Mouse (Mus musculus) stomach, embryonic 16.5 days (tissue): ENCODE results near the gene Dip2b. TPM values are rescaled to one million over a fixed set of nuclear protein-coding genes. Genes with fewer than 3 reads are reported as not detected.

ENCODE experiments used
- ATAC-seq: fragments of 200-750 bp; cut with Nextera tagmentation; 2 replicates; pipeline ENCODE4 v1.8.0; 2017; ENCODE audit warnings: moderate number of reproducible peaks, moderate TSS enrichment; ENCODE audit not compliant: insufficient read depth, low FRiP score
- H3K27ac ChIP-seq: fragments of 300-500 bp; sonication (generic); 2 replicates; pipeline ENCODE4 v1.5.1; 2014; ENCODE audit warnings: low read length
- H3K27me3 ChIP-seq: fragments of 300-500 bp; sonication (generic); 2 replicates; pipeline ENCODE4 v1.6.1; 2014; ENCODE audit warnings: low read length, control low read depth, mixed read lengths; ENCODE audit not compliant: control insufficient read depth, insufficient read depth
- H3K36me3 ChIP-seq: fragments of 300-500 bp; sonication (generic); 2 replicates; pipeline ENCODE4 v1.6.1; 2014; ENCODE audit warnings: low read length; ENCODE audit not compliant: control insufficient read depth, insufficient read depth
- H3K4me1 ChIP-seq: fragments of 300-500 bp; sonication (generic); 2 replicates; pipeline ENCODE4 v1.6.1; 2014; ENCODE audit warnings: low read length, control low read depth, mixed read lengths; ENCODE audit not compliant: control insufficient read depth, insufficient read depth
- H3K4me2 ChIP-seq: fragments of 300-500 bp; sonication (generic); 2 replicates; pipeline ENCODE4 v1.6.1; 2014; ENCODE audit warnings: low read depth, low read length, mixed read lengths
- H3K4me3 ChIP-seq: fragments of 300-500 bp; sonication (generic); replicated peaks from 2 replicates; pipeline ENCODE4 v1.5.1; 2014; ENCODE audit warnings: mild to moderate bottlenecking, low read length
- H3K9ac ChIP-seq: fragments of 300-500 bp; sonication (generic); 2 replicates; pipeline ENCODE4 v1.6.1; 2014; ENCODE audit warnings: low read length
- H3K9me3 ChIP-seq: fragments of 300-500 bp; sonication (generic); replicated peaks from 2 replicates; pipeline ENCODE4 v1.6.1; 2016; ENCODE audit warnings: low read length, control low read depth; ENCODE audit not compliant: control insufficient read depth
- WGBS: fragments of 180-500 bp; shearing (Covaris S2); extraction: QIAGEN DNeasy Blood & Tissue Kit; methylation state at CpG from one replicate; pipeline ENCODE4 v1.1.7; 2014; 5-methylcytosine and 5-hydroxymethylcytosine counted together
- polyA plus RNA-seq: library from polyadenylated mRNA; unstranded; fragments of >200 nt; fragmentation: Nextera tagmentation; extraction: Ambion mirVana; gene quantifications from 2 replicates; pipeline ENCODE4 v1.2.1, GENCODE M21; 2015

Dip2b gene
- polyA plus RNA-seq, 1 experiment from 2014 or later: 10.4 TPM

DNA sequence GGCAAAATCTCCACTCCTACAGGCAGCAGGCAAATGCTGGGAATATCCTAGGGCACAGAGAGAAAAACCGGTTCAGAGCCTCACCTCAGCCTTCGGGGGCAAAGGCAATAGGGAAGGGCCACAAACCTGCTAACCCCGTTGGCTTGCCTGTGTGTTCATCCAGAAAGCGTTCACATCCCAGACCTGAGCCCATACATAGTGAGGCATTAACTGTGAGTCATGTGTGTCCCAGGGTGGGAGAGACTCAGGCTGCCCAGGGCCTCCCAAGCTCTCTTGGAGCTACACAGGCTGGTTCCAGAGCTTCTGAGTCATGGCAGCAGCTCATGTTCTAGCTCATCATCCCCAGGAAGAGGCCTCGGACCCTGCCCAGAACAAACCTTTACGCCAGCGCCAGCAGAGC, 49.6 kb downstream of the Dip2b start:
- Histone ChIP-seq H3K27me3 (no peaks in the 10 kb centered on the region), H3K4me3 (no peak overlapping the region), H3K4me2 (no peak overlapping the region), H3K9ac (no peak overlapping the region; the same call in 1 of the 2 replicates), H3K36me3 (no peaks in the 10 kb centered on the region), H3K4me1 (peaks cover 31% of the 10 kb centered on the region), H3K27ac (peak overlapping the region; percentile 80), H3K9me3 (no peaks in the 10 kb centered on the region)
- 71% methylated on average over 7 of the region's 7 CpGs for WGBS
- ATAC-seq: peak; percentile 70; the same call in 1 of the 2 replicates

DNA sequence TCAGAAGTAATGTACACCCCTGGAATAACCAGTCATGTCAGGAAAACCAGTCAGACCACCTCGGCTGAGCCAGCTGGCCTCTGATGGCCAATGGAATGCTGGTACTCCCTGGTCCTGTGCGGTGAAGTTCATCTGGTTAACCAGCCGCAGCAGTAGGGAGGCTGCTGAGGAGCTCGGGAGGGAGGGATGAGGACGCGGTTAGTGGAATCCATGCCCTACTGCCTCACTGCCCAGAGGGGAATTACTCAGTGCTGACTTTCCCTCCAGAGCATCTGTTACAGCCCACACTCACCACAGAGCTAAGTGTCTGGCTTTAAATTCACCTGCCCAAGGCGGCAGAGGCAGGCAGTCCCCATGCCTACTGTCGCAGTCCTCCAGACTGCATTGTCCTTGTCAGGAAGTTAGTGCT, 51.2 kb downstream of the Dip2b start:
- peaks cover 27% of the 10 kb centered on the region for H3K4me1 ChIP-seq
- WGBS: 32% methylated on average over 8 of the region's 8 CpGs
- H3K27ac ChIP-seq: peak overlapping the region; percentile 75; the same call in 1 of the 2 replicates

DNA sequence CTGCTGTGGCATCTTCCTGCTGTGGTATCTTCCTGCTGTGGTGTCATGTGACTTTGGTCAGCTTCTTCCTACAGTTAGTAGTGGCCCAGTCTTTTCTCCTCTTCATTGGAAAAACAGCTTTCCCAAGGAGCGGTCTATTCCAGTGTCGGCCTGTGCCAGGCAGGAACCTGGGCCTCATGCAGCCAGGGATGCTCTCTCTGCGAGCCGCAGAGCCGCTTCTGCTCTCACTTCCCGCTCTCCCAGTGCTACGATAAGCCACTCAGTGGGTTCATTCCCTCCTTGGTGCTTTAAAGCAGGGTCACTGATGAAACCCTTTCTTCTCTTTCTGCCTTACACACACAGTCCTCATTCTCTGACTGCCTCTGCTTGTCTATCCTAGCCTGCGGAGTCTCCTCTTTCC, 53.4 kb downstream of the Dip2b start:
- peaks cover 27% of the 10 kb centered on the region for H3K4me1 ChIP-seq
- no peaks in the 10 kb centered on the region for H3K9me3 ChIP-seq
- no peak overlapping the region for H3K27ac ChIP-seq
- H3K27me3 ChIP-seq: no peaks in the 10 kb centered on the region
- ATAC-seq: no peak
- H3K9ac ChIP-seq: 0 out of 2 replicates have a peak overlapping the region, but pooled peaks have one; percentile 54
- 0 out of 2 replicates have a peak overlapping the region, but pooled peaks have one; percentile 29 for H3K4me2 ChIP-seq
- H3K36me3 ChIP-seq: no peaks in the 10 kb centered on the region
- H3K4me3 ChIP-seq: no peak overlapping the region
- 52% methylated on average over 8 of the region's 8 CpGs for WGBS

More for the DNA sequence above, 51.2 kb downstream of the Dip2b start:
- no peaks in the 10 kb centered on the region for H3K27me3 ChIP-seq
- ATAC-seq: peak; percentile 88
- no peak overlapping the region for H3K4me3 ChIP-seq
- H3K9ac ChIP-seq: no peak overlapping the region
- H3K36me3 ChIP-seq: no peaks in the 10 kb centered on the region
- no peak overlapping the region for H3K4me2 ChIP-seq
- H3K9me3 ChIP-seq: no peaks in the 10 kb centered on the region

DNA sequence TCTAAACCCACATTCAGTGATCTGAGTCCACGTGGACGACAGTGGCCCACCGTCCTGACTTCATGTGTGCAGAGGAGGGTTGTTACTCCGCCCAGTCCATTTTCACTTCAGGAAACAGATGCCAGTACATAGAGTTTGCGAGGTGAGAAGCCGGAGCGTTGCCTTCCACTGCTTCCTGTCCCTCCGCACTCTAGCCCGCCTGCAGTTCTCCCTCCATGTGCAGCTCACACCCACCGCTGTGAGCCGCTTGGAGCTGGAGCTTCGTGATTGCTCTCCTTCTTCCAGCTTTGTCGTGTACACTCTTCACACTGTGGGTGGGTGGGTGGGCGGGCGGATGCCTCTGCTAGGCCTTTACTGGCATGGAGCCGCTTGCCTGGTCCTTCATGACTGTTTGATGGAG, 53.8 kb downstream of the Dip2b start:
- H3K4me3 ChIP-seq: no peak overlapping the region
- WGBS: 34% methylated on average over 16 of the region's 16 CpGs
- peak overlapping the region; percentile 54; the same call in 1 of the 2 replicates for H3K9ac ChIP-seq
- no peaks in the 10 kb centered on the region for H3K27me3 ChIP-seq
- H3K4me1 ChIP-seq: peaks cover 27% of the 10 kb centered on the region
- 0 out of 2 replicates have a peak overlapping the region, but pooled peaks have one; percentile 29 for H3K4me2 ChIP-seq
- H3K27ac ChIP-seq: no peak overlapping the region
- ATAC-seq: peak; percentile 39; the same call in 1 of the 2 replicates
- H3K36me3 ChIP-seq: no peaks in the 10 kb centered on the region
- H3K9me3 ChIP-seq: no peaks in the 10 kb centered on the region

DNA sequence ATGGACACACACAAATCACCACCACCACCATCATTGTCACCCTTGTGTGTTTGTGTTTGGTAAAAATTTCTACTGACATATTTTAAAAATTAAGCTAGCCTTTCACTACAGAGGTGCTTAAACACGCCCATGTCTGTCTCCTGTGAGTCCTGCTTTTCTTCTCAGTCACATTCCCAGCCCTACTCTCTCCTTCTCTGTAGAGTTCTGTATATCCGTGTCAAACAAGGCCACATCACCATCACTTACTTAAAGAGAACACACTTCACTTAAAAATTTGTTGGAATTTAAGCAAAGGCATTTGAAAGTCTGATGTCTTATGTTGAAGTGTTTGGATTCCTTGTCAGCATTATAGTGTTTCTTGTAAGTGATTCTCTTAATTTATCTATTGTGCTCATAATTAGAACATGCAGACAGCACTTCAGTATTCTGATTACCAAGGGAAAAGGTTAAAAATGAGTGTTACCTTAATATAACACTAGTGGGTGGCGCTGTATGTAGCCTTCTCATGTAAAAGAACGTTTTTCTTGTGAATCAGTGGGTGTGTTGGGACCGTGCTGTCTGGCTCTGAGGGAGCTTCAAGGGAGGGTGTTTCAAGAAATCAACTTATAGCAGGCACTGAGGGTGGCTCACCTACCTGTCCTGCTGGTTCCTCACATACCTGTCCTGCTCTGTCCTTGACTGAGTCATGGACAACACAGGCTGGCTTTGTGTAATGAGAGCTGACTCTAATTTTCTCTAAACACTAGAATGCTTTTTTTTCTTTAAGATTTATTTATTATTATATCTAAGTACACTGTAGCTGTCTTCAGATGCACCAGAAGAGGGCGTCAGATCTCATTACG, 58.3 kb downstream of the Dip2b start:
- Histone ChIP-seq H3K9me3 (no peaks in the 10 kb centered on the region; the same call in 1 of the 2 replicates), H3K4me2 (no peak overlapping the region), H3K9ac (no peak overlapping the region), H3K4me1 (peaks cover 21% of the 10 kb centered on the region), H3K36me3 (peaks cover 5% of the 10 kb centered on the region; the same call in 1 of the 2 replicates), H3K4me3 (no peak overlapping the region), H3K27ac (no peak overlapping the region), H3K27me3 (no peaks in the 10 kb centered on the region)
- ATAC-seq: peak; percentile 58; the same call in 1 of the 2 replicates
- WGBS: 64% methylated on average over 6 of the region's 7 CpGs

DNA sequence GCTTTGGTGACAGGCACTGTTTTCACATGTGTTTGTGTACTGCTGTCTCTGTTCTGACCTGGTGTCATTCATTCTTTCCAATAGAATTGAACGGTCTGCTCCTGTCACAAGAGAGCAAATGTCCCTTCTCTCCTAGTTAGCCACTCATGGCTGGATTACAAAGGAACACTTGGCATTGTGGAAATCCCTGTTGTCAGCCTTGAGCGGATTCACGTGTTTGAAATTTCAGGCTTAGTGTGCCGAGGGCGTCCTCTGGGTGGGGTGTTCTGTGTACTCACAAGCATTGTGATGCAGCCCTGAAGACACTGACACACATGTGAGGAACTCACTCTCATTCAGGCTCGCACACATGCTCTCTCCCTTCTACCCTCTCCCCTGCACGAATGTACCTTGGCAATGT, 61.9 kb downstream of the Dip2b start:
- no peak overlapping the region for H3K4me2 ChIP-seq
- H3K9me3 ChIP-seq: no peaks in the 10 kb centered on the region; the same call in 1 of the 2 replicates
- H3K4me3 ChIP-seq: no peak overlapping the region
- H3K27me3 ChIP-seq: no peaks in the 10 kb centered on the region
- H3K27ac ChIP-seq: no peak overlapping the region
- ATAC-seq: no peak
- 68% methylated on average over 7 of the region's 7 CpGs for WGBS
- H3K4me1 ChIP-seq: peaks cover 12% of the 10 kb centered on the region; the same call in 1 of the 2 replicates
- H3K36me3 ChIP-seq: peaks cover 5% of the 10 kb centered on the region; the same call in 1 of the 2 replicates
- no peak overlapping the region for H3K9ac ChIP-seq

DNA sequence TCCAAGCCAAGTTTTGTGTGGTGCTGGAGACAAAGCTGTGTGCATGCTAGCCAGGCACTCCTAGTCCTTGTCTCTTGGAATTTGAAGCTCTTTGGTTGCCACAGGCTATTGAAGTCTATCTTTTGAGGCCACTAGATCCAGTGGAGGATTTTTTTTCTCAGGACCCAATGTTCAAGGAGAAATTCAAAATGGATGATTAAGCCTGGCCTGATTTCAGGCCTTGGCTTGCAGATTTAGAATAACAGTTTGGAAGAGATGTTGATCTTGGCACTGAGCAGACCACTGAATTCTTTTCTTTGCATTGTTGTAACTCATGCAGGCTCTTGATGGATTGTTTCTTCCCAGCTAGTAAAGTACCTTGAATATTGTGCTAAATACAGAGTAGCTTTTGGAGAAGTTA, 62.7 kb downstream of the Dip2b start:
- H3K9me3 ChIP-seq: no peaks in the 10 kb centered on the region; the same call in 1 of the 2 replicates
- peaks cover 5% of the 10 kb centered on the region; the same call in 1 of the 2 replicates for H3K36me3 ChIP-seq
- no peak overlapping the region for H3K4me2 ChIP-seq
- H3K4me1 ChIP-seq: peaks cover 12% of the 10 kb centered on the region; the same call in 1 of the 2 replicates
- no peaks in the 10 kb centered on the region for H3K27me3 ChIP-seq
- ATAC-seq: no peak
- no peak overlapping the region for H3K27ac ChIP-seq
- no peak overlapping the region for H3K4me3 ChIP-seq
- H3K9ac ChIP-seq: no peak overlapping the region

DNA sequence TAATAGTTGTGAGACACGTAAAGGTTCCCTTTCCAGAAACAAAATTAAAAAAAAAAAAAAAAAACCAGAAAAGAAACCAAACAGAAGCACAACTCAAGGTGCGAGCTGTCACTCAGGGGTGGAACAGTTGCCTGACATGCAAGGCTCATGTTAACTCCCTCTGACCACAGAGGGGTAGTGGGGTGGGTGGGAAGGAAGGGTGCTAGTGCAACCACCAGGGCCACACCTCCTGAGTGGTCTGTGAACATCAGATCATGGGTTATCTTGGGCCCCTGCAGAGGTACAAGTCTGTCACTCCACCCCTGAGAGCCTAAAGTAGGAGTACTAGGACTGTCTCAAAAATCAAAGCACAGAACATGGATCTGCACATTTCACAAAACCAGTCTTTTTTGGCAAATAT, 65.7 kb downstream of the Dip2b start:
- H3K9ac ChIP-seq: no peak overlapping the region
- H3K4me1 ChIP-seq: peaks cover 12% of the 10 kb centered on the region; the same call in 1 of the 2 replicates
- H3K9me3 ChIP-seq: no peaks in the 10 kb centered on the region
- no peak overlapping the region for H3K4me2 ChIP-seq
- no peaks in the 10 kb centered on the region for H3K36me3 ChIP-seq
- no peaks in the 10 kb centered on the region for H3K27me3 ChIP-seq
- no peak for ATAC-seq
- H3K4me3 ChIP-seq: no peak overlapping the region
- H3K27ac ChIP-seq: no peak overlapping the region
- 84% methylated on average over 2 of the region's 2 CpGs for WGBS

DNA sequence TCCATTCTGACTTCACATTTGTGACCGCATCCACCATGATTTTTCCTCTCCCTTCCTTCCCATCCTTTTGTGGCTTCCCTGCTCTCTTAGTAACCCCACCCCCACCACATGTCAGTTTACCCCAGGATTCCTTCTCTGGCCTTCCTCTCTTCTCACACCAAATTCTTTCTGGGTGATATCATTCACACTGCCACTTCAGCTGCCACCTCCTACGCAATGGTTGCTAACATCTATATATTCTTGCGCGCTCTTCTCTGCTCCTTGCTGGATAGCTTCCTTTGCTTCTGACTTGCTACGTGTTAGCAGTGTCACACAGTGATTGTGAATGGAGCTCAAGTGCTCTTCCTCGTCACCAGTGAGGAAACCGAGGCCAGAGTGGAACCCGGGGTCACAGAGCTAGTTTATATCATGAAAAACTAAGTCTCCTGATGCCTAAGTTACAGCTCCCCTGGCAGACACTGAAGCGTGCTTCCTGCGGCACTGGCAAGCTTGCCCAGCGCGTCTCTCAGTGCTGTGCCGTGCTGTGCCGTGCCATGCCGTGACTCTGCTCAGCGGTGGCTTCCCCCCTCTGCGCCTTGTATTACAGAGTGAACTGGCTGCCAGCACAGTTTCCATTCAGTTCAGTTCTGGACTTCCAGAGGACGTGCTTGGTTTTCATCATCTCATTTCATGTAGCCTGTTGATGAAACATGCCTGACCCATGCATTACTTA, 69.8 kb downstream of the Dip2b start:
- Histone ChIP-seq H3K4me3 (no peak overlapping the region), H3K4me1 (peaks cover 19% of the 10 kb centered on the region), H3K9me3 (no peaks in the 10 kb centered on the region), H3K27ac (no peak overlapping the region), H3K27me3 (no peaks in the 10 kb centered on the region), H3K36me3 (no peaks in the 10 kb centered on the region), H3K9ac (no peak overlapping the region), H3K4me2 (no peak overlapping the region)
- ATAC-seq: no peak
- WGBS: 82% methylated on average over 18 of the region's 18 CpGs
